Mouse (Mus musculus): Measurements from ENCODE around the gene Cdh13. TPM values are rescaled to one million over a fixed set of nuclear protein-coding genes. Genes with fewer than 3 reads are reported as not detected.

Cdh13 gene
- polyA plus RNA-seq, 1 experiment from 2014 or later = 5.6 TPM

GRCm38 (mm10) chr8:118683386-118683785 is 399.9 kb downstream of the Cdh13 start:
- Histone ChIP-seq H3K36me3 (ENCODE audit: control insufficient read depth, insufficient read depth) (no peaks in the 10 kb centered on the region), H3K9me3 (ENCODE audit: control insufficient read depth) (no peaks in the 10 kb centered on the region), H3K9ac (ENCODE audit: low read depth, low read length) (no peak overlapping the region), H3K4me2 (replicated peaks; ENCODE audit: low read depth) (no peak overlapping the region), H3K4me1 (replicated peaks; ENCODE audit: control insufficient read depth, insufficient read depth, low read length) (no peaks in the 10 kb centered on the region), H3K4me3 (ENCODE audit: low read depth, low read length) (no peak overlapping the region), H3K27me3 (replicated peaks; ENCODE audit: control insufficient read depth, insufficient read depth, low read length) (no peaks in the 10 kb centered on the region), H3K27ac (ENCODE audit: low read depth, low read length) (no peak overlapping the region)
- no peak for ATAC-seq
- WGBS = 66% methylated on average over 3 of the region's 3 CpGs
- no peak for TF ChIP-seq CTCF (IDR thresholded peaks at IDR 0.05; ENCODE audit: low read depth)

DNA sequence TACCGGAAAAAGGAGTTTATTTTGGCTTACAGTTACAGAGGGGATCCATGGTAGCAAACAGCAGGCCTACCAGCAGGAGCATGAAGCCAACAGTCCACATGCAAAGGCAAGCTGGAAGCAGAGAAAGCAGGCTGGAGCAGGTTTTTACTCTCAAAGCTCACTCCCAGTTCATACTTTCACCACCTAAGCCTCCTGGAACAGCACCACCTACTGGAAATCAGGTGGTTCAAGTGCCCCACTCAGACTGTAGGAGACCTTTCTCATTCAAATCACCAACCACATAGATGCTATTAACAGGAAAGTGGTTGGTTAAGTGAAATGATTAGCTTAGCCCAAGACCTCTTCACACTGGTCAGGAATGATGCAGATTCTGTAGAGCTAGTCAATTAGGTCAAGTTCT is 402.3 kb downstream of the Cdh13 start:
- TF ChIP-seq CTCF (IDR thresholded peaks at IDR 0.05; ENCODE audit: low read depth) = peak; percentile 39
- Histone ChIP-seq H3K9ac (ENCODE audit: low read depth, low read length) (no peak overlapping the region), H3K27me3 (replicated peaks; ENCODE audit: control insufficient read depth, insufficient read depth, low read length) (no peaks in the 10 kb centered on the region), H3K36me3 (ENCODE audit: control insufficient read depth, insufficient read depth) (no peaks in the 10 kb centered on the region), H3K27ac (ENCODE audit: low read depth, low read length) (no peak overlapping the region), H3K9me3 (ENCODE audit: control insufficient read depth) (no peaks in the 10 kb centered on the region), H3K4me2 (replicated peaks; ENCODE audit: low read depth) (no peak overlapping the region), H3K4me1 (replicated peaks; ENCODE audit: control insufficient read depth, insufficient read depth, low read length) (no peaks in the 10 kb centered on the region), H3K4me3 (ENCODE audit: low read depth, low read length) (no peak overlapping the region)
- no peak for ATAC-seq
- 87% methylated on average over 1 of the region's 1 CpGs for WGBS

DNA sequence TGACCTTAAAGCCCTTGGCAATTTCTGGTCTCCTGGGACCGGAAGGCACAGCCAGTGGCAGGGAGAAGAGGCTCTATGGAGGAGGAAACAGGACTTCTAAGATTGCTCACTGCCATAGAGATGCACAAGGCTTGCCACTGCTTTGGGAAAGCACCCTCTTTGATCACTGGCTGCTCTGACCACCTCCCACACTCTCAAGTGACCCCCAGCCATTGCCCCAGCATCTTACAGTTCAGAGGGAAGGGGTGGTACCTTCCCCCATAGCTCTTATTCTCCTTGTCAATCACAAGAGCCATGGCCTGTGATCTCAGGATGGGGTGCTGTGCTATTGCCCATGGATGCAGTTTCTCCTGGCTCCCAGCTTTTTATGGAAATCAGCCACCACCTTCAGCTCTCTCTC is 406.3 kb downstream of the Cdh13 start:
- H3K36me3 ChIP-seq (ENCODE audit: control insufficient read depth, insufficient read depth) = no peaks in the 10 kb centered on the region
- TF ChIP-seq CTCF (IDR thresholded peaks at IDR 0.05; ENCODE audit: low read depth) = no peak
- no peaks in the 10 kb centered on the region for H3K9me3 ChIP-seq (ENCODE audit: control insufficient read depth)
- 73% methylated on average over 1 of the region's 1 CpGs for WGBS
- no peak overlapping the region for H3K9ac ChIP-seq (ENCODE audit: low read depth, low read length)
- no peaks in the 10 kb centered on the region for H3K27me3 ChIP-seq (replicated peaks; ENCODE audit: control insufficient read depth, insufficient read depth, low read length)
- H3K4me2 ChIP-seq (replicated peaks; ENCODE audit: low read depth) = no peak overlapping the region
- no peaks in the 10 kb centered on the region for H3K4me1 ChIP-seq (replicated peaks; ENCODE audit: control insufficient read depth, insufficient read depth, low read length)
- H3K27ac ChIP-seq (ENCODE audit: low read depth, low read length) = no peak overlapping the region
- no peak for ATAC-seq
- no peak overlapping the region for H3K4me3 ChIP-seq (ENCODE audit: low read depth, low read length)

- no peak for TF ChIP-seq CTCF (IDR thresholded peaks at IDR 0.05; ENCODE audit: low read depth)
- H3K4me2 ChIP-seq (replicated peaks; ENCODE audit: low read depth) = no peak overlapping the region
- 59% methylated on average over 22 of the region's 22 CpGs for WGBS
- H3K4me1 ChIP-seq (replicated peaks; ENCODE audit: control insufficient read depth, insufficient read depth, low read length) = no peaks in the 10 kb centered on the region
- H3K36me3 ChIP-seq (ENCODE audit: control insufficient read depth, insufficient read depth) = no peaks in the 10 kb centered on the region
- H3K27me3 ChIP-seq (replicated peaks; ENCODE audit: control insufficient read depth, insufficient read depth, low read length) = no peaks in the 10 kb centered on the region
- H3K4me3 ChIP-seq (ENCODE audit: low read depth, low read length) = no peak overlapping the region
- no peak overlapping the region for H3K27ac ChIP-seq (ENCODE audit: low read depth, low read length)
- ATAC-seq = no peak
- no peaks in the 10 kb centered on the region for H3K9me3 ChIP-seq (ENCODE audit: control insufficient read depth)
- no peak overlapping the region for H3K9ac ChIP-seq (ENCODE audit: low read depth, low read length)
Measured at GRCm38 (mm10) chr8:118701312-118701880, 417.9 kb downstream of the Cdh13 start.

DNA sequence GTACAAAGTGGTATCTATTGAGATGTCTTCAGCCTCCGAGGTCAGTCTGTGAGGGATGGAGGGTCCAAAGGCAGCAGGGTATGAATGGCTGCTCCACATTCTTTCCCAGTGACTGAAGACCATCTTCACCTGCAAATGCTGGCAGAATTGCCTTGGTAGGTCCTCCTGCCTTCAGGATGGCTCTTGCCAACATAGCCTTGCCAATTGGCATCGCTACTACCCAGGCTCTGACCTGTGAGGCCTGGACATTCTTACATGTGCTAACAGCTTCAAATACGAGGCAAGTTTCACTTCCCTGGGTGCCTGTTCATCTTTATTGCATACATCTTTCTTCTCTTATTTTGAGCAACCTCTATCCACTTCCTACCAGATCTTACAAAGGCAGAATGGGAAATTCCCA is 425.8 kb downstream of the Cdh13 start:
- Histone ChIP-seq H3K27ac (ENCODE audit: low read depth, low read length) (no peak overlapping the region), H3K4me3 (ENCODE audit: low read depth, low read length) (no peak overlapping the region), H3K4me2 (replicated peaks; ENCODE audit: low read depth) (no peak overlapping the region), H3K36me3 (ENCODE audit: control insufficient read depth, insufficient read depth) (no peaks in the 10 kb centered on the region), H3K27me3 (replicated peaks; ENCODE audit: control insufficient read depth, insufficient read depth, low read length) (no peaks in the 10 kb centered on the region), H3K9me3 (ENCODE audit: control insufficient read depth) (0 out of 2 replicates have a peak, but pooled peaks cover 2% of the 10 kb centered on the region), H3K4me1 (replicated peaks; ENCODE audit: control insufficient read depth, insufficient read depth, low read length) (no peaks in the 10 kb centered on the region), H3K9ac (ENCODE audit: low read depth, low read length) (no peak overlapping the region)
- no peak for TF ChIP-seq CTCF (IDR thresholded peaks at IDR 0.05; ENCODE audit: low read depth)
- 79% methylated on average over 3 of the region's 3 CpGs for WGBS
- ATAC-seq = no peak

DNA sequence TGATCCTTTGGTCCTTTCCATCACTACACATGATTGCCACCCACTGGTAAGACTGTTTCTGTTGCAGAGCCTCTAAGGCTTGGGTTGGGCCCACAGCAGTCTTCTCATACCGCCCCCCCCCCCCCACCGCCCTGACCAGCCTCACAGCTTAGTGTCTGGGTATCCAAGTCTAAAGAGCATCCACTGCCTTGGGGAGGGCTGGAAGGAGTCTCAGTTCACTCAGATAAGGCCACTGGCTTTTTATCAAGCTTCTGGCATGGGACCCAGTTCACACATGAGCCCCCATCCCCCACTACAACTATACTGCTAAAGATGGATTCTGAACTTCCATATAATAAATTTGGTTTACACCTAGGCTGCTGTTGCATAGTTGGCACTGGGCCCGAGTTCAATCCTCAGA is 428.1 kb downstream of the Cdh13 start:
- H3K27ac ChIP-seq (ENCODE audit: low read depth, low read length) = no peak overlapping the region
- no peak for ATAC-seq
- no peak for TF ChIP-seq CTCF (IDR thresholded peaks at IDR 0.05; ENCODE audit: low read depth)
- H3K27me3 ChIP-seq (replicated peaks; ENCODE audit: control insufficient read depth, insufficient read depth, low read length) = no peaks in the 10 kb centered on the region
- H3K36me3 ChIP-seq (ENCODE audit: control insufficient read depth, insufficient read depth) = no peaks in the 10 kb centered on the region
- WGBS = 84% methylated on average over 3 of the region's 3 CpGs
- no peak overlapping the region for H3K4me2 ChIP-seq (replicated peaks; ENCODE audit: low read depth)
- 0 out of 2 replicates have a peak, but pooled peaks cover 2% of the 10 kb centered on the region for H3K9me3 ChIP-seq (ENCODE audit: control insufficient read depth)
- H3K9ac ChIP-seq (ENCODE audit: low read depth, low read length) = no peak overlapping the region
- H3K4me3 ChIP-seq (ENCODE audit: low read depth, low read length) = no peak overlapping the region
- no peaks in the 10 kb centered on the region for H3K4me1 ChIP-seq (replicated peaks; ENCODE audit: control insufficient read depth, insufficient read depth, low read length)

DNA sequence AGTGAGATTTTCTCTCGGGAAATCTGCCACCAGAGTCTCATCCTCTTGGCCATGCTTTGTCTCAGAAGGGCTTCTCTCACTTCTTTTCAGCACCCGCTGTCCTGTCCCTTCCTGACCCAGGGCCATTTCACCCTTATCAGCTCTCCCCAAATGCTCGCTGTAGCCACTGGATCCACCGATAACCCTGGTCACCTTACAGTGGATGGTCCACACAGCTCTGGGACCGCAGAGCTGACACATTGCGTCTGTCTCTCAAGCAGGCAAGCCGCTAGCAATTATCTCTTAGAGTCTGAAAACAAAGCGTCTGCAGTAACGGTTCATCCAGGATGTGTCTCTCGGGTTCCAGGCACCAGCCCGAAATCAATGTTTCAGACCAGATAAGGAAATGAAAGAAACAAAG is 429.6 kb downstream of the Cdh13 start:
- H3K36me3 ChIP-seq (ENCODE audit: control insufficient read depth, insufficient read depth) = no peaks in the 10 kb centered on the region
- ATAC-seq = no peak
- H3K4me2 ChIP-seq (replicated peaks; ENCODE audit: low read depth) = no peak overlapping the region
- WGBS = 33% methylated on average over 11 of the region's 11 CpGs
- H3K4me3 ChIP-seq (ENCODE audit: low read depth, low read length) = no peak overlapping the region
- H3K4me1 ChIP-seq (replicated peaks; ENCODE audit: control insufficient read depth, insufficient read depth, low read length) = no peaks in the 10 kb centered on the region
- H3K27me3 ChIP-seq (replicated peaks; ENCODE audit: control insufficient read depth, insufficient read depth, low read length) = no peaks in the 10 kb centered on the region
- no peak overlapping the region for H3K9ac ChIP-seq (ENCODE audit: low read depth, low read length)
- no peak overlapping the region for H3K27ac ChIP-seq (ENCODE audit: low read depth, low read length)
- H3K9me3 ChIP-seq (ENCODE audit: control insufficient read depth) = 0 out of 2 replicates have a peak, but pooled peaks cover 2% of the 10 kb centered on the region
- TF ChIP-seq CTCF (IDR thresholded peaks at IDR 0.05; ENCODE audit: low read depth) = no peak
